24 mouse cellular contexts compared by ENCODE assay signal in genomic region chr12:4390721-4391120, GRCm38 (mm10).
DNase-seq lines count a peak whose midpoint lies in the region; ATAC-seq and TF ChIP-seq lines count a peak whose summit lies in the region.
"Had no signal": no experiment of that assay in that cellular context is flagged by ENCODE, and none has a peak within 500 bp of the region (broad histone marks: within the 10 kb centered on the region; RNA-seq: fewer than 3 reads in every experiment).

No protein-coding gene starts in this region.

- no peak overlapping the region for H3K27ac ChIP-seq in heart, adult 2 months
- no peak overlapping the region for H3K27ac ChIP-seq in lung, postnatal 0 days (ENCODE audit: low read length)
- H3K27ac ChIP-seq in MEL (ENCODE audit: control insufficient read depth, low read depth, low read length), result no peak overlapping the region
- no peak overlapping the region for H3K27ac ChIP-seq in stomach, postnatal 0 days (replicated peaks)
- H3K27ac ChIP-seq: embryonic facial prominence, embryonic 15.5 days; forebrain, embryonic 10.5 days; heart, embryonic 15.5 days; hindbrain, embryonic 10.5 days; hindbrain, embryonic 14.5 days had no signal

- peaks cover 8% of the 10 kb centered on the region for H3K4me1 ChIP-seq in heart, adult 2 months (ENCODE audit: control insufficient read depth, insufficient read depth, low read length)
- H3K4me1 ChIP-seq in lung, postnatal 0 days (ENCODE audit: insufficient read depth, low read depth, low read length), result no peaks in the 10 kb centered on the region
- peaks cover 4 to 9% of the 10 kb centered on the region in 2 experiments for H3K4me1 ChIP-seq in MEL (ENCODE audit: control insufficient read depth in 1 of 2, insufficient read depth in 2 of 2, low read length in 2 of 2)
- no peaks in the 10 kb centered on the region for H3K4me1 ChIP-seq in stomach, postnatal 0 days (replicated peaks; ENCODE audit: control insufficient read depth, insufficient read depth)
- H3K4me1 ChIP-seq: embryonic facial prominence, embryonic 15.5 days; hindbrain, embryonic 10.5 days had no signal

- no peak overlapping the region for H3K4me2 ChIP-seq in lung, postnatal 0 days (replicated peaks; ENCODE audit: low read depth, low read length)
- H3K4me2 ChIP-seq in stomach, postnatal 0 days (replicated peaks; ENCODE audit: low read depth), result no peak overlapping the region
- H3K4me2 ChIP-seq: embryonic facial prominence, embryonic 15.5 days; heart, embryonic 11.5 days; heart, embryonic 15.5 days; hindbrain, embryonic 14.5 days had no signal

- H3K9me3 ChIP-seq in lung, postnatal 0 days (ENCODE audit: low read length), result no peaks in the 10 kb centered on the region
- H3K9me3 ChIP-seq in MEL (replicated peaks; ENCODE audit: insufficient read depth, low read length), result no peaks in the 10 kb centered on the region
- H3K9me3 ChIP-seq in stomach, postnatal 0 days (ENCODE audit: control insufficient read depth, low read length), result no peaks in the 10 kb centered on the region
- H3K9me3 ChIP-seq: embryonic facial prominence, embryonic 15.5 days; forebrain, embryonic 10.5 days; heart, embryonic 15.5 days; hindbrain, embryonic 10.5 days had no signal

- no peak overlapping the region for H3K4me3 ChIP-seq in heart, adult 2 months
- H3K4me3 ChIP-seq in lung, postnatal 0 days (ENCODE audit: low read depth, low read length), result no peak overlapping the region
- no peak overlapping the region for H3K4me3 ChIP-seq in MEL (ENCODE audit: control insufficient read depth in 1 of 2, insufficient read depth in 1 of 2, low read depth in 2 of 2, low read length in 2 of 2)
- H3K4me3 ChIP-seq in stomach, postnatal 0 days (ENCODE audit: low read depth, low read length), result no peak overlapping the region
- H3K4me3 ChIP-seq: embryonic facial prominence, embryonic 15.5 days; erythroblast, embryonic 14.5 days; forebrain, embryonic 10.5 days; heart, embryonic 15.5 days; hindbrain, embryonic 10.5 days had no signal

- no peak for ATAC-seq in lung, postnatal 0 days
- ATAC-seq in stomach, postnatal 0 days (ENCODE audit: low FRiP score, low TSS enrichment), result no peak
- ATAC-seq: activated CD4-positive, CD25-positive, alpha-beta regulatory T cell, adult 4 months; forebrain, embryonic 14.5 days; intestine, embryonic 16.5 days had no signal

- DNase-seq in heart, adult 2 months, result no peak
- no peak for DNase-seq in heart, postnatal 4 days
- no peak for DNase-seq in lung, postnatal 0 days (ENCODE audit: low spot score)
- no peak for DNase-seq in lung, postnatal 10 days
- no peak for DNase-seq in MEL (ENCODE audit: low read depth, low spot score)
- no peak for DNase-seq in stomach, postnatal 0 days (ENCODE audit: low spot score)
- no peak for DNase-seq in c-Kit-positive CD71-positive TER-119-positive erythroid progenitor cells, embryonic 14.5 days (ENCODE audit: low spot score)
- no peak for DNase-seq in liver
- DNase-seq: cerebellum, adult 18-20 months; cerebellum, adult 9-11 months; cerebellum, postnatal 36 days; gastrocnemius, postnatal 10 days; heart, adult 18-20 months; heart, postnatal 14 days had no signal

- H3K27me3 ChIP-seq in heart, adult 2 months (ENCODE audit: control insufficient read depth, insufficient read depth, low read length), result no peaks in the 10 kb centered on the region; the same call in 1 of the 2 replicates
- H3K27me3 ChIP-seq in lung, postnatal 0 days (replicated peaks; ENCODE audit: insufficient read depth, low read length), result no peaks in the 10 kb centered on the region
- H3K27me3 ChIP-seq in MEL (ENCODE audit: control insufficient read depth in 1 of 2, insufficient read depth in 2 of 2, low read length in 2 of 2), result no peaks in the 10 kb centered on the region
- no peaks in the 10 kb centered on the region for H3K27me3 ChIP-seq in stomach, postnatal 0 days (ENCODE audit: control insufficient read depth, insufficient read depth, low read length)
- H3K27me3 ChIP-seq: embryonic facial prominence, embryonic 15.5 days; heart, embryonic 15.5 days had no signal

- H3K36me3 ChIP-seq in heart, adult 2 months (ENCODE audit: control insufficient read depth, insufficient read depth, low read length), result peaks cover 3% of the 10 kb centered on the region; the same call in 1 of the 2 replicates
- no peaks in the 10 kb centered on the region for H3K36me3 ChIP-seq in lung, postnatal 0 days (ENCODE audit: insufficient read depth, low read length)
- peaks cover 3 to 20% of the 10 kb centered on the region in 2 experiments for H3K36me3 ChIP-seq in MEL (ENCODE audit: control insufficient read depth in 1 of 2, insufficient read depth in 2 of 2, low read length in 2 of 2)
- H3K36me3 ChIP-seq in stomach, postnatal 0 days (ENCODE audit: control insufficient read depth, insufficient read depth, low read length), result no peaks in the 10 kb centered on the region
- H3K36me3 ChIP-seq: embryonic facial prominence, embryonic 15.5 days; forebrain, embryonic 10.5 days; heart, embryonic 15.5 days; hindbrain, embryonic 10.5 days had no signal

- 0 out of 2 replicates have a peak, but pooled peaks cover 2% of the 10 kb centered on the region for H3K79me2 ChIP-seq in heart, adult 2 months (replicated peaks; ENCODE audit: control insufficient read depth, insufficient read depth, low read length)
- peaks cover 32% of the 10 kb centered on the region for H3K79me2 ChIP-seq in MEL (ENCODE audit: control insufficient read depth, insufficient read depth, low read length, poor library complexity)

- peak; percentile 34 for TF ChIP-seq CTCF in heart, adult 2 months (IDR thresholded peaks at IDR 0.05)
- TF ChIP-seq CTCF in lung, postnatal 0 days (IDR thresholded peaks at IDR 0.05), result peak; percentile 26; the same call in 1 of the 2 replicates
- no peak for TF ChIP-seq CTCF in MEL (IDR thresholded peaks at IDR 0.05 in 2 of 3, conservative IDR thresholded peaks at IDR 0.05 in 1 of 3; ENCODE audit: control insufficient read depth in 1 of 3, insufficient read depth in 1 of 3, low read depth in 2 of 3, low read length in 3 of 3, poor library complexity in 1 of 3, severe bottlenecking in 1 of 3)
- peak; percentile 18; the same call in 1 of the 2 replicates for TF ChIP-seq CTCF in stomach, postnatal 0 days (IDR thresholded peaks at IDR 0.05; ENCODE audit: low read depth)

- 55% methylated on average over 5 of the region's 5 CpGs for WGBS in heart, adult 2 months
- WGBS in lung, postnatal 0 days, result 56% methylated on average over 5 of the region's 5 CpGs
- WGBS in stomach, postnatal 0 days, result 60% methylated on average over 5 of the region's 5 CpGs

- TF ChIP-seq RAD21 in MEL (IDR thresholded peaks at IDR 0.05; ENCODE audit: low read depth, low read length), result no peak

- no peak for TF ChIP-seq EP300 in heart, adult 2 months (IDR thresholded peaks at IDR 0.05; ENCODE audit: insufficient read depth, low read depth, low read length)
- TF ChIP-seq EP300 in lung, postnatal 0 days (IDR thresholded peaks at IDR 0.05), result no peak
- no peak for TF ChIP-seq EP300 in MEL (IDR thresholded peaks at IDR 0.05; ENCODE audit: low read depth in 1 of 2, low read length in 2 of 2)
- TF ChIP-seq EP300 in stomach, postnatal 0 days (optimal IDR thresholded peaks at IDR 0.05), result no peak

- TF ChIP-seq POLR2A in heart, adult 2 months (IDR thresholded peaks at IDR 0.05; ENCODE audit: insufficient read depth, low read depth, low read length), result no peak
- TF ChIP-seq POLR2A in MEL (IDR thresholded peaks at IDR 0.05; ENCODE audit: control insufficient read depth in 1 of 2, insufficient read depth in 1 of 2, low read depth in 1 of 2, low read length in 2 of 2, poor library complexity in 1 of 2), result no peak

- no peak overlapping the region for H3K9ac ChIP-seq in heart, adult 2 months (ENCODE audit: low read depth, low read length)
- no peak overlapping the region for H3K9ac ChIP-seq in lung, postnatal 0 days (replicated peaks; ENCODE audit: low read depth)
- H3K9ac ChIP-seq in MEL (ENCODE audit: control insufficient read depth, low read depth, low read length, poor library complexity, severe bottlenecking), result no peak overlapping the region
- H3K9ac ChIP-seq in stomach, postnatal 0 days (ENCODE audit: low read length), result no peak overlapping the region
- H3K9ac ChIP-seq: embryonic facial prominence, embryonic 15.5 days; heart, embryonic 15.5 days; hindbrain, embryonic 14.5 days had no signal

- intact Hi-C loops in heart, adult 2 months (cut with DNase I), result no loop called here

TF ChIP-seq in MEL, 35 proteins besides CTCF, POLR2A, EP300 and RAD21:
- TF ChIP-seq POLR2AphosphoS2 (IDR thresholded peaks at IDR 0.05; ENCODE audit: low read length) (0 out of 2 replicates have a peak, but pooled peaks have one; percentile 12), TAL1 (IDR thresholded peaks at IDR 0.05; ENCODE audit: low read length) (no peak)
TF ChIP-seq in MEL: peak in this region for 1.

Comparison
In these comparisons a context has a peak if more than half of its experiments do, and no peak if none do; other contexts are left out.
1. CTCF ChIP-seq: peak in heart, adult 2 months (single experiment), lung, postnatal 0 days (single experiment) and stomach, postnatal 0 days (single experiment); none in MEL (0 of 3).